In the genomic region with DNA sequence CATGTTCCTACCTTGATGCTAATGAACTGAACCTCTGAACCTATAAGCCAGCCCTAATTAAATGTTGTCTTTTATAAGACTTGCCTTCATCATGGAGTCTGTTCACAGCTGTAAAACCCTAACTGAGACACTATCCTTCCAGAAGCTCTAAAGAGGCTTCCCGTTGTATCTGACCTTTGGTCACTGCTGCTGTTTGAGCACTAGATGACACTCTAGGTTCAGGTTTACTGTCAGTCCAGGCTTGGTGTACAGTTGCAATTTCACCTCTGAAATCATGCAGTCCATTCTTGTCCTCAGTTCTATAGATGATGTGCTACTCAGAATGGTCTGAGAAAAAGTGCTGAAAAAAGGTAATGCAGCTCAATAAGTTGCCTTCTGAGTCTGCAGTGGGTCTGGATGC, we compare ENCODE assay signal across 10 mouse cellular contexts.
A peak's percentile ranks its signal among the peaks of the same experiment; 100 is the strongest.
DNase-seq lines count a peak whose midpoint lies in the region; ATAC-seq and TF ChIP-seq lines count a peak whose summit lies in the region.
"Had no signal": no experiment of that assay in that cellular context is flagged by ENCODE, and none has a peak within 500 bp of the region (broad histone marks: within the 10 kb centered on the region; RNA-seq: fewer than 3 reads in every experiment).

No protein-coding gene starts in this region.

- no peak overlapping the region for H3K4me2 ChIP-seq in liver, embryonic 11.5 days
- no peak overlapping the region for H3K4me2 ChIP-seq in intestine, embryonic 16.5 days (ENCODE audit: low read depth, low read length)
- H3K4me2 ChIP-seq: hindbrain, embryonic 15.5 days had no signal

- H3K4me3 ChIP-seq in liver, adult 2 months (ENCODE audit: insufficient read depth, low read depth, low read length): no peak overlapping the region
- no peak overlapping the region for H3K4me3 ChIP-seq in liver, embryonic 11.5 days (ENCODE audit: low read depth, low read length)
- H3K4me3 ChIP-seq in intestine, embryonic 16.5 days (ENCODE audit: low read length): no peak overlapping the region
- H3K4me3 ChIP-seq: hindbrain, embryonic 15.5 days had no signal

- no peak overlapping the region for H3K27ac ChIP-seq in liver, adult 2 months (replicated peaks; ENCODE audit: insufficient read depth, low read depth, low read length)
- H3K27ac ChIP-seq in liver, embryonic 11.5 days (ENCODE audit: low read depth, low read length): no peak overlapping the region
- H3K27ac ChIP-seq in intestine, embryonic 16.5 days (ENCODE audit: low read length): no peak overlapping the region
- H3K27ac ChIP-seq: hindbrain, embryonic 15.5 days had no signal

- no peak overlapping the region for H3K9ac ChIP-seq in liver, adult 2 months (ENCODE audit: low read depth, low read length)
- no peak overlapping the region for H3K9ac ChIP-seq in liver, embryonic 11.5 days (ENCODE audit: low read depth, low read length)
- no peak overlapping the region for H3K9ac ChIP-seq in intestine, embryonic 16.5 days (ENCODE audit: low read depth, low read length)
- H3K9ac ChIP-seq: hindbrain, embryonic 15.5 days had no signal

- H3K9me3 ChIP-seq in liver, embryonic 11.5 days (ENCODE audit: control insufficient read depth, low read length): no peaks in the 10 kb centered on the region
- H3K9me3 ChIP-seq in intestine, embryonic 16.5 days (ENCODE audit: control insufficient read depth, low read length): no peaks in the 10 kb centered on the region
- H3K9me3 ChIP-seq: hindbrain, embryonic 15.5 days had no signal

- H3K27me3 ChIP-seq in liver, adult 2 months (ENCODE audit: control insufficient read depth, insufficient read depth, low read length): no peaks in the 10 kb centered on the region
- no peaks in the 10 kb centered on the region for H3K27me3 ChIP-seq in liver, embryonic 11.5 days (replicated peaks; ENCODE audit: control insufficient read depth, insufficient read depth, low read length)
- no peaks in the 10 kb centered on the region for H3K27me3 ChIP-seq in intestine, embryonic 16.5 days (replicated peaks; ENCODE audit: control insufficient read depth, insufficient read depth, low read length)
- H3K27me3 ChIP-seq: hindbrain, embryonic 15.5 days had no signal

- no peak for ATAC-seq in liver, embryonic 11.5 days (replicated peaks; ENCODE audit: low FRiP score)
- ATAC-seq in intestine, embryonic 16.5 days: peak; percentile 64

- TF ChIP-seq POLR2A in liver, adult 2 months (IDR thresholded peaks at IDR 0.05; ENCODE audit: extremely low read depth, insufficient read depth, low read length): no peak

- peak; percentile 16 for DNase-seq in adrenal gland, postnatal 14 days
- DNase-seq in adrenal gland, adult 8-10 months: no peak
- peak; percentile 52 for DNase-seq in liver, adult 2 months (ENCODE audit: extremely low read depth, low read depth, low spot score)
- no peak for DNase-seq in liver, embryonic 11.5 days (ENCODE audit: low spot score)
- DNase-seq in retina, embryonic 14.5 days (ENCODE audit: low spot score): peak; percentile 27
- DNase-seq in left cerebral cortex, adult 11 months (ENCODE audit: low spot score): no peak
- no peak for DNase-seq in urinary bladder, adult 18-20 months (ENCODE audit: low spot score in 2 of 2)
- DNase-seq: cerebellum, postnatal 25 days had no signal

- 13% methylated on average over 1 of the region's 1 CpGs for WGBS in liver, adult 2 months
- 69% methylated on average over 1 of the region's 1 CpGs for WGBS in liver, embryonic 11.5 days
- 48% methylated on average over 1 of the region's 1 CpGs for WGBS in intestine, embryonic 16.5 days

- H3K36me3 ChIP-seq in liver, adult 2 months (ENCODE audit: control insufficient read depth, insufficient read depth, low read length): no peaks in the 10 kb centered on the region
- no peaks in the 10 kb centered on the region for H3K36me3 ChIP-seq in liver, embryonic 11.5 days (ENCODE audit: control insufficient read depth, insufficient read depth, low read length)
- H3K36me3 ChIP-seq in intestine, embryonic 16.5 days (ENCODE audit: control insufficient read depth, insufficient read depth, low read length): no peaks in the 10 kb centered on the region
- H3K36me3 ChIP-seq: hindbrain, embryonic 15.5 days had no signal

- peak; percentile 37 for TF ChIP-seq CTCF in liver, adult 2 months (IDR thresholded peaks at IDR 0.05; ENCODE audit: low read depth, low read length)

- no peaks in the 10 kb centered on the region for H3K4me1 ChIP-seq in liver, adult 2 months (ENCODE audit: control insufficient read depth, insufficient read depth, low read length)
- H3K4me1 ChIP-seq in liver, embryonic 11.5 days (replicated peaks; ENCODE audit: control insufficient read depth, insufficient read depth, low read length): no peaks in the 10 kb centered on the region
- 0 out of 2 replicates have a peak, but pooled peaks cover 2% of the 10 kb centered on the region for H3K4me1 ChIP-seq in intestine, embryonic 16.5 days (ENCODE audit: control insufficient read depth, insufficient read depth, low read length)

- H3K79me2 ChIP-seq in liver, adult 2 months (ENCODE audit: control insufficient read depth, insufficient read depth, low read length): no peaks in the 10 kb centered on the region

Comparison
In these comparisons a context has a peak if more than half of its experiments do, and no peak if none do; other contexts are left out.
1. DNase-seq: peak in adrenal gland, postnatal 14 days (single experiment), liver, adult 2 months (single experiment) and retina, embryonic 14.5 days (single experiment); none in adrenal gland, adult 8-10 months (single experiment), liver, embryonic 11.5 days (single experiment), left cerebral cortex, adult 11 months (single experiment) and urinary bladder, adult 18-20 months (0 of 2).